Mouse (Mus musculus): ENCODE data around the gene Wdr83os.
"Not testable (repeated sequence)": the region's sequence is repeated elsewhere in the genome, so short reads cannot be mapped to it uniquely, and the experiment has no call there.

Gene Wdr83os

DNA sequence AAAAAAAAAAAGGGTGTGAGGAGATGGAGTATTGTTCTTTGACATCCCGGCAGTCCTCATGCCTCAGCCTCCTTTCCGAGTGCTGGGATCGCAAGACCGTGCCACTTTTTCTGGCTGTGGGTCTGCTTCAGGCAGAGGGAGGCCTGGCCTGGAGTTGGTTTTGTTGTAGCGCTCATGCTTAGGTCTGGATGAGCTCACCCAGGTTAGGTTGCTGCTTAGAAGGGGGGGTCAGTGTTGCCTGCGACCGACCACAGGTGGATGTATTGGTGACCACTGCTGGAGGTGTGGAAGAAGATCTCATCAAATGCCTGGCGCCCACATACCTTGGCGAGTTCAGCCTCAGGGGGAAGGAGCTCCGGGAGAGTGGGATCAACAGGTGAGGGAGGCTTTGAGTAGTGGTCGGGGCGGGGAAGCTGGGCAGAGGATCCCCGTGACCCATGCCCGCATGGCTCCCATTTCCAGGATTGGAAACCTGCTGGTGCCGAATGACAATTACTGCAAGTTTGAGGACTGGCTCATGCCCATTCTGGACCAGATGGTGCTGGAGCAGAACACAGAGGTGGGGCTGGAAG, 7.4 kb upstream of the Wdr83os start:
- no peak for DNase-seq

DNA sequence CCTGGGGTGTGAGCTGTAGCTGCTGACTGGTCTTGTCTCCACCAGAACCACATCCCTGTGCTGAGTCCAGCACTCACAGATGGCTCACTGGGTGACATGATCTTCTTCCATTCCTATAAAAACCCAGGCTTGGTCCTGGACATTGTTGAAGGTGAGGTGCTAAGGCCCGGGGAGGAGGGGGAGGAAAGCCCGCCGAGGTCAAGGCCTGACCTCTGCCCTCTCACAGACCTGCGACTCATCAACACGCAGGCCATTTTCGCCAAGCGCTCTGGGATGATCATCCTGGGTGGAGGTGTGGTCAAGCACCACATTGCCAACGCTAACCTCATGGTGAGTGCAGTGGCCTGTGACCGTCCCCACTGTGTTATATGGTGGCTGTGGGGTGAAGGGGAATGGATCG, 6.4 kb upstream of the Wdr83os start:
- no peak for DNase-seq

DNA sequence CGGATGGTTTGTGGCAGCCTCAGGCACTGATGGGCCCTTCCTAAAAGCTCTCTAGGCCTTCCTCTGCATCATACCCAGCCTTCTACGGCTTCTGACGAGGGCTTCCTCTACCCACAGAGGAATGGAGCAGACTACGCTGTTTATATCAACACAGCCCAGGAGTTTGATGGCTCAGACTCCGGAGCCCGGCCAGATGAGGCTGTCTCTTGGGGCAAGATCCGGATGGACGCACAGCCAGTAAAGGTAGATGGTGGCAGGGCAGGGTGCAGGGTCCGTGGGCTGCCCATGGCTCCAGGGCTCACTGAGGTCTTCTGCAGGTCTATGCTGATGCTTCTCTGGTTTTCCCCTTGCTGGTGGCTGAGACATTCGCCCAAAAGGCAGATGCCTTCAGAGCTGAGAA, 5.9 kb upstream of the Wdr83os start:
- no peak for DNase-seq

DNA sequence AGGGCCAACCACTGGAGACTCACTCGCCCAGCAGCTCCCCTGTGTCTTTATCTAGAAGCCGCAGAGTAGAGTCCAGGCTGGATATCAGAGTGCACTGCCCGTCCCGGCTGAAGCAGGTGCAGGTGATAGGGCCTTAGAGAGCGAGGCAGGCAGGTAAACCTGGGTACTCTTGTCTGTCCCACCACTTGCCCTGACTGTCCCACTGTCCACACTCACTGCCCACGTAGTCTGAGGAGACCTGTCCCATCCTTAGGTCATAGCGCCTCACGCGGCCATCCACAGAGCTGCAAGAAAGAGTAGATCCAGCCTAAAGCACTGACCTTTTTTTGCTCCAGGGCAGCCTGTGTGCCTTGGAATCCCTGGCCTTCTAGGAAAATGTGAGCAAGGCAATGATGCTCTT, 4.5 kb upstream of the Wdr83os start:
- DNase-seq, result peak; percentile 68

DNA sequence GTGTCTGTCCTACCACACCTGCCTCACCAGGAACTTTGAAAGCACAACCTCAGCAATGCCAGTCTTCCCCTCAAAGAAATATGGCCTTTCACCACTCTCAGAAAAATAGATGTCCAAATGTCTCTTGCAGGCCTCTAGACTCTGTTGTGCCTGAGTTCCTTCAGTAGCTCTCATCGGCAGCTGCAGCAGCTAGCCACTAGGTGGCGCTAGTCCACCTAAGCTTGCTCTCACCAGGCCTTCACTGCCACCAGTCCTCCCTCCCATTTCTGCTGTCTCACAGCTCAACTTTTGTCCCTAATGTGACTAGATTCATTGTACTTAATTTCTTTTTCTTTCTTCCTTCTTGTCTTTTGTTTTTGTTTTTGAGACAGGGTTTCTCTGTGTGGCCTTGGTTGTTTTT, 3.5 kb upstream of the Wdr83os start:
- DNase-seq, result peak; percentile 90

DNA sequence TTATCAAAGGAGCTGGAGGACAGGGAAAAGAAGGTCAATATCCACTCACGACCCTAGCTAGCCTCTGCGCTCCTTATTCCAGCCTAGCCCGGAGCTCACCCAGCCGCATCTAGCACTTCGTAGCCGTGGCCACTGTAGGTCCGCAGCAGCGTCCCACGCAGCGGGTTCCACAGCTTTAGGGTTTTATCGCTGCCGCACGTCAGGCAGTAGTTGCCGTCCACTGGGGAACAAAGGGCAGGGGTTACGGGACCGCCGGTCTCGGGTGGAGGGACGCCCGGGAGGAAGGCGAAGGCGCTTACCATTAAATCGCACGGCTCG, 367 bp upstream of the Wdr83os start:
- DNase-seq, result no peak

DNA sequence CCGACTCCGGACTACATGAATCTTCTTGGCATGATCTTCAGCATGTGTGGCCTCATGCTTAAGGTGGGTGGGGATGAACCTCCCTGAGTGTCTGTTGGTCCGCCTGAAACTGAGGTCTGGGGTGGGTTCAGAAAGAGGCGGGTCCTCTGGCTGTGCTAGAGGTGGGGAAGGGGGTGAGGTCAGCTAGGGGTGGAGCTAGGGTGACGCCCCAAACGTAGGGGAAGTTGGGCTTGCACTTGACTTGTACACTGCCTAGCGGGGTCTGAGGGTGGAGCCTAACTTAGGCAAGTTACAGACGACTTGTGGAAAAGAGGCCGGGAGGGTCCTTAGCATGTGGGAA, 646 bp downstream of the Wdr83os start, which contains the start of gene Wdr83:
Gene Wdr83, minus strand, starts transcription at position 91 of the 340 bp plus-strand sequence.
- peak; percentile 67 for DNase-seq

DNA sequence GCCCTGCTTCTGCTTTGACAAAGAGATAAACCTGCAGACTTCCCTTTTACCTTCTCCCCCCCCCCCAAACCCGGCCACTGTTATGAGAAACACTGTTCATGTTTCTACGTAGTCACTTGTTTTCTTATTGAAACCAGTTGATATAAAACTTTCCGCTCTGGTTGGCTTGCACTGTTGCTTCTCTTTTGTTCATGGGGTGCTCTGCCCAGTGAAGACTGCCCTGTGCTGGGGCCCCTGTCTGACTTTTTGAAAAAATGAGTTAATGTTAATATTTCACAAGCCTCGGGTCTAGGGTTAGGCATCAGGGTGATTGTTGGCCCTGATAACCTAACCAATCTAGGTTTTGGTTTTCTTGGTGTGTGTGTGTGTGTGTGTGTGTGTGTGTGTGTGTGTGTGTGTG, 1.6 kb downstream of the Wdr83os start:
- not testable (repeated sequence) for DNase-seq

DNA sequence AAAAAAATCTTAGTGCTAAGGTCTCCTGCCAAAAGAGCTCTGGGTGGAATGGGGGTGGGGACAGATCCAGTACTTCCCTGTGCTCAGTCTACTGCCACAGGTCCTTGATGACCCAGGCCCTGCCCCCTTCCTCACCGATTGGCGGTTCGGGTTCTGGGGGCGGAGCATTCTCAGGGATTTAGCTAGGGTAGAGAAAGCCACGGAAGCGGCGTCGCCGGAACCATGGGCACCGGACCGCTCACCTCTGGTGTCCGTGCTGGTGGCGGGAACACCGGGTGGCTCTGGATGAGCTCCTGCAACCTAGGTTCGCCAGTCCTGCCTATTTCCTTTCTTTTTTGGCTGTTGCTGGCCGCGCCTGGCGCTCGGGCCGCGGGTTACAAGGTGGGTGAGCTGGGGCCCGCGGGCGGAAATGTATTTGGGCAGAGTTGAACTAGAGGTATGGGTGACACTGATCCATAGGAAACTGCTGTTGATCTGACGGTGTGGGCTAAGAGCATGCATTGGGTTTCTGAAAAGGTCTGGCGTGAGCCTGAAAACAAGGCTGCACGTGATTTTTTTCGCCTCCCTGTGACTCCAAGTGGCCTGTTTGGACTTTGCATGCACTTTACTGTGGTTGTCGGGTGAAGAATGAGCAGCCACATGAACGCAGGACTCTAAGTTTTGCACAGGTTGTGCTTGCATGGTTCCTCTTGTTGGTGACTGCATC, 2.7 kb downstream of the Wdr83os start, which contains the start of gene Man2b1:
Gene Man2b1, plus strand, starts transcription at position 163 of the 706 bp plus-strand sequence.
- peak; percentile 98 for DNase-seq

DNA sequence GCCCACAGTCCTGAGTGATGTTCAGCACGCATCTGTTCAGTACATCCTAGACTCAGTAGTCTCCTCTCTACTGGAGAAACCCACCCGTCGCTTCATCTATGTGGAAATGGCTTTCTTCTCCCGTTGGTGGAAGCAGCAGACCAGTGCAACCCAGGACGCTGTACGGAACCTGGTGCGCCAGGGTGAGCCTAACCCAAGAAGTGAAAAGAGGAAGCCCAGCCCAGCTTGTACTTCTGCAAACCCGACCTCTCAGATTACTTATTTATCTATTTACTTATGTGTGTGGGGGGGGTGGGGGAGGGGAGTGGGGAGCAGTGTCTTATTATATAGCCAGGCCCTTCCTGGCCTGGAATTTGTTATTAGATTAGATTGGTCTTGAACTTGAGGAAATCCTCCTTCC, 4.1 kb downstream of the Wdr83os start:
- peak; percentile 62 for DNase-seq

DNA sequence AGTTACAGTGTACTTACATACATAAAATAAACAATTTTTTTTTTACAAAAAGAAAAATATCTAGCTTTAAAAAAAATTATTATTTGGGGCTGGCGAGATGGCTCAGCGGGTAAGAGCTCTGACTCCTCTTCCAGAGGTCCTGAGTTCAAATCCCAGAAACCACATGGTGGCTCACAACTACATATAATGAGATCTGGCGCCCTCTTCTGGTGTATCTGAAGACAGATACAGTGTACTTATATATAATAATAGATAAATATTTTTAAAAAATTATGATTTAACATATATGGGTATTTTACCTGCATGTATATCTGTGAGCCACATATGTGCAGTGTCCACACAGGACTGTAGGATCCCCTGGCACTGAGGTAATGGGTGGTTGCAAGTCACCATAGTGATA, 5.7 kb downstream of the Wdr83os start:
- peak; percentile 43 for DNase-seq

DNA sequence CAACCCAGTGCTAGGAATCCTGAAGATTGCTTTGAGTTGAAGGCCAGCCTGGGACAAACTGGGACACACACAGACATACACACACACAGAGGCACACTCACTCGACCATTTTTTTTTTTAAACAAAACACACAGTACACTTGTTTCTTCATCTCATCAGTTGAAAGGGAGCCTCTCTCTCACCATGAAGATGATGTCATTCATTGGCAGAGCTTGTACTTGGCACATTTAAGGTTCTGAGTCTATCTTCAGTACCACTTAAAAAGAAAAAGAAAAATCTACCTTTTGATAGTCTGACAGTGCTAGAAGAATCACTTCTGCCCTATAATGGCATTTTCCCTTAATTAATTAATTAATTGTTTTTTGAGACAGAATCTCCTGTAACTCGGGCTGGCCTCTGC, 8.2 kb downstream of the Wdr83os start:
- no peak for DNase-seq

DNA sequence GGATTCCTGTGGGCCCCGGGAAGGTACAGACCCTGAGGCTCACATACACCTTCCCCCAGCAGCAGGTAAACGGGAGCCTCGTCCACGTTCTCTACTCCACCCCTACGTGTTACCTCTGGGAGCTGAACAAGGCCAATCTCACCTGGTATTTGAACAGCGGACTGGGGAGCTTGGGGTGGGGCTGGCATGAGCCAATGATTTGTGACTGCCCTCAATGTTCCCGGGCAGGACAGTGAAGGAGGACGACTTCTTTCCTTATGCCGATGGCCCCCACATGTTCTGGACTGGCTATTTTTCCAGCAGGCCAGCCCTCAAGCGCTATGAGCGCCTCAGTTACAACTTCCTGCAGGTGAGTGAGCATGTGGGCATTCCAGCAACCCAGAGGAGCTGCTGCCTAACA, 10.3 kb downstream of the Wdr83os start:
- DNase-seq, result no peak

DNA sequence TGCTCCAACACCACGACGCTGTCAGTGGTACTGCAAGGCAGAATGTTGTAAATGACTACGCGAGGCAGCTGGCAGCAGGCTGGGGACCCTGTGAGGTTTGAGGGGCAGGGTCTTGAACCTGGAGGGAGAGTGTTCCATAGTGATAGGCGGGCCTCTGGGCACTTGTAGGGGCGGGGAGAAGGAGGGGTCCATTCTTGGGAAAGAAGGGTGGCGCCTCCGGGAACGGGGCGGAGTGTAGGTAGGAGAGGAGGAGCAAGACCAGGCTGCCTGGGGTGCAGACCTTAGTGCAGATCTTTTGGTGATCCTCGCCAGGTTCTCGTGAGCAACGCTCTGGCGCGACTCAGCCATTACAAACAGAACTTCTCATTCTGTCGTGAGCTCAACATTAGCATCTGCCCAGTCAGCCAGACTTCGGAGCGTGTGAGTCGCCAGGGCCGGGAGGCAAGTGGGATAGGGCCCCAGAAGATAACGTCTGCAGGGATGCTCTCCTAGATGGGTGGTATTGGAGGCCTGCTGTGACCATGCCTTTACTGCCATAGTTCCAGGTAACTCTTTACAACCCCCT, 11.1 kb downstream of the Wdr83os start:
- no peak for DNase-seq

DNA sequence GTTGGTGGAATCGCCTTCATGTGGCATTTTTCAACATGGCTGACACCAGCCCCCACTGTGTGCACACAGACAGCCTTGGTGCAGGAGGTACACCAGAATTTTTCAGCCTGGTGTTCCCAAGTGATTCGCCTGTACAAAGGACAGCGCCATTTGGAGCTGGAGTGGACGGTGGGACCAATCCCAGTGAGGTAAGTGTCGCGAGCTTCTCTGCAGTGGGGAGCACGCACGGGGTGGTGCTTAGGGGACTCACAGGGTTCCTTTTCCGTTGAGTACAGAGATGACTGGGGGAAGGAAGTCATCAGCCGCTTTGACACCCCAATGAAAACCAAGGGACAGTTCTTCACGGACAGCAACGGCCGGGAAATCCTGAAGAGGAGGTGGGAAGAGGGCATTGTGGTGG, 14.5 kb downstream of the Wdr83os start:
- no peak for DNase-seq

DNA sequence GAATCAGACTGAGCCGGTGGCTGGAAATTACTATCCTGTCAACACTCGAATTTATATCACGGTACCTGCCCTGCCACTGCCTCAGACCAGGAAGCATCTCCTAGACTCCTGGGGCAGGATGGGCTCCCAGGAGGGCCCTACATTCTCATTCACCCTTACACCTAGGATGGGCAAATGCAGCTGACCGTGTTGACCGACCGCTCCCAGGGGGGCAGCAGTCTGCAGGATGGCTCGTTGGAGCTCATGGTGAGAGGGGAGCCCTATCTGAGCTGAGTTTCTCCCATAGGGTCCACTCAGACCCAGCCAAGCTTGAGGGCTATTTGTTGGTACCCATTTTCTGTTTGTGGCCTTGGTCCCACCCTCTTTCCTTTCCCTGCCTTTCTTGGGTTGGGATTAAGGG, 15.0 kb downstream of the Wdr83os start:
- DNase-seq, result no peak

DNA sequence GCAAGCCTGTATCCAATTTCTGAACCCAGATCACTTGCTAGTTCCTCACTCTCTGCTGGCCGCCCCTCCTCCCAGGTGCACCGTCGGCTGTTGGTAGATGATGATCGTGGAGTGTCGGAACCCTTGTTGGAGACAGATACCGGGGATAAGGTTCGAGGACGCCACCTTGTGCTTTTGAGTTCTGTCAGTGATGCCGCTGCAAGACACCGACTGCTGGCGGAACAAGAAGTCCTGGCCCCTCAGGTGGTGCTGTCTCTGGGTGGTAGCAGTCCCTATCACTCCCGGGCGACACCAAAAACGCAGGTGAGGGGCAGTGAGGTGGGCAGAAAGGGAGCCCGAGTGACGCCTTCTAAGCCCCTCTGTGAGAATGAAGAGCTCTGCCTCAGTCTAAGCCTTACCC, 15.7 kb downstream of the Wdr83os start:
- no peak for DNase-seq

DNA sequence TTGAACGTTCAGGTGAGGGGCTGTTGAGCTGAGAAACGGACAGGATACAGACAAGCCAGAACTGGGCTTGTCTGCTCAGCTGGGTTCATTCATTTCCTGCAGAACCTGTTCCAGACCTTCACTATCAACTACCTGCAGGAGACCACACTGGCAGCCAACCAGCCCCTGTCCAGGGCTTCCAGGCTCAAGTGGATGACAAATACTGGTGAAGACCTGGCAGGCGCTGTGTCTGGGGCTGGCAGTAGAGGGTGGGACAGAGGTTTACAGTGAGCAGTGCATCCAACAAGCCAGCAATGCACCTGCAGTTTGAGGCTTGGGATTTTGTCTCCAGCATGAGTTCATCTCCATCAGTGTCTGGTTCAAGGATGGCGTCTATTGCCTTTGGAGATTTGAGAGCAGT, 16.3 kb downstream of the Wdr83os start:
- no peak for DNase-seq

DNA sequence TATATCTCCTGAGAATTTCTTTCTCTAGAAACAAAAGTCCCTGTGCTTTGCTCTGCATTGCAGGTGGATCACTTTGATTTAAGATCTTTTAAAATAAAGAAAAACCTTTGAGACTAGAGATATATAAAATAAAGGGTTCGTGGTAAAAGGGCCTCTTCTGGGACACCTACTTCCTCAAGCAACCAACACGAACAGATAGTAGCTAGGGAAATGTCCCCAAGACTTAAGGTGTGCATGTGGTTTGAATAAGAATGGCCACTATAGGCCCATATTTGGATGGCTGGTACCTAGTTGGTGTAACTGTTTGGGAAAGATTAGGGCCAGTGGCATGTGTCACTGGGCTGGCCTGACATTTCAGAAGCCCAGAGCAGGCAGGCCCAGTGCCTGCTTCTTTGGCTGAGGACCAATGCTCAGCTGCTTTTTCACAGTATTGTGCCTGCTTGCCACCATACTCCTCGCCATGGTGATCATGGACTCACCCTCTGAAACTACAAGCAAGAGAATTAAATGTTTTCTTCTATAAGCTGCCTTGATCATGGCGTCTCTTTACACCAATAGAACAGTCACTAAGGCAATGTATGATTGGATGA, 19.6 kb downstream of the Wdr83os start:
- DNase-seq, result no peak

DNA sequence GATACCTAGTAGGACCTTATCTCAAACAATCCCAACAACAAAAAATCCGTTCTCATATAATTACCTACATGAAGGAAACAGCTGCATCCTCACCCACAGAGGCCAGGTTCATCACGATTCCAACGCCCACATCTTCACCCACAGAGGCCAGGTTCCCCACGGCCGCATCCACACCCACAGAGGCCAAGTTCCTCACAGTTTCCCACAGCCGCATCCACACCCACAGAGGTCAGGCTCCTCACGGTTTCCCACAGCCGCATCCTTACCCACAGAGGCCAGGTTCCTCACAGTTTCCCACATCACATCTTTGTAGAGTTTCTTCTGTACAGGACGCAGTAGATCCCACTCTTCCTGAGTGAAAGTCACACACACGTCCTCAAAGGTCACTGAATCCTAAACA, 32.7 kb downstream of the Wdr83os start:
- DNase-seq, result no peak

DNA sequence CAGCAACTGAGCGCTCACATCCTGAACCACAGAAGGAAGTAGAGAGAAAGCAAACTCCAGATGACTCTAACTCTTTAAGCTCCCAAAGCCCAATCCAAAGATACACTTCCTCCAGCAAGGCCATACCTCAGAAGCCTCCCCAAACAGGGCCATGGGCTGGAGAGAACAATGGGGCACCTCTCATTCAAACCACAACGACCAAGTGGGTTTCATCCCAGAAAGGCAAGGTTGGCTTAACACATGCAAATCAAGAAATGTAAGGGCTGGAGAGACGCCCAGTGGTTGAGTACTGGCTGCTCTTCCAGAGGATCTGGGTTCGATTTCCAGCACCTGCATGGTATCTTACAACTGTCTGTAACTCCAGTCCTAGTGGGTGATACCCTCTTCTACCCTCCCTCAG, 35.0 kb downstream of the Wdr83os start:
- no peak for DNase-seq

DNA sequence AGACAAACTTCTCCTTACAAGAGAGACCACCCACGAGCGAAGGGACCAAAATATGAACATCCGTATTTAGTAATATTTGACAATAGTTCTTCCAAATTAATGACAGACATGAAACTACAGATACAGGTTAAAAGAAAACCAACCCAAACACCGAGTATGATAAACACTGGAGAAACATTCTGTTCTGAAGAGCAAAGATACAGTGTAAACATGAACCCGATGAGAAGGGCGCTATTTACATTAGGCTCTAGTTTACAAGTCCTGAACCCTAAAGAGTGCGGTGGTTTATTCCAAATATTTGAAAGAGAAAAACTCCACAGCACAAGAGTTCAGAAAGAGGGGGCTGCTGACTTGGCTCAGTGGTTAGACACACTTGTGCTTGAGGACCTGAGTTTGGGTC, 36.4 kb downstream of the Wdr83os start:
- no peak for DNase-seq

DNA sequence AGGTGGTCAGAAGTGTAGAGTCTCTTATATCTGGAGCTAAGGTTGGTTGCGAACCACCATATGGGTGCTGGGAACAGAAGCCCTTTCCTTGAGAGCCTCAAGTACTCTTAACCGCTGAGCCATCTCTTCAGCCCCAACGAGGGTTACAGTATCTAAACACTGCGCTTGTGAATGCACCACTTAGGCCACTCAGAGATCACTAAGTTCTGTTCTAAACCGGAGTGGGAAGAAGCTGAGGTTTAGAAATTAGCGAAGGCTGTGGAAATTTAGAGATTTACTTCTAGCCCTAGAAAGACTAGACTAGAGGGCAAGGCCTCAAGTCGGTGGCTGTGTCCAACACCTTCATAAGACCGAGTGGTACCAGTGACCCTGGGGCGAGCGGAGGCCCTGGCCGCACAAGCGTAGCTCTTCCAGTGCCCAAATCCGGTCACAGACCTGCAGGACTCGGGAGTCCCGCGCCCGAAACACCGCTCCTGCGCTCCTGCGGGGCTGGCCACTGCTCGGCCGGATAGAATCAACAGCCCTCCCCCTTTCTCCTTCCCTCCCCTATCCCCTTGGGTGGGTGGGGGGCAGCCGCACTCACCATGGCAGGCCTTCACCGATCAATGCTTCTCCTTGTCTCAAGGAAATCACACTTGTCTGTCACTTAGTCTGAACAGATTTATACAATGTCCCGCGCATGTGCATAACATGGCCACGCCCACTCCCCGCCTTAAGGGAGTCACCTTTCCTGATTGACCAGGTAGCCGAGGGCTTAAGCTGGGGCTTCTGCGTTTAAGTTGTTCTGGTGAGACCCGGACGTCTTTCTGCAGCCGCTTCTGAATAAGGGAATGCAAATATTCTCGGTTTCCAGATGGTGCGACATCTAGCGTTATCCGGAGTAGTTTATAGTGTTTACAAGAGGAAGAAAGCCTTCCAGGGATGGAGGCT, 38.8 kb downstream of the Wdr83os start:
- peak; percentile 95 for DNase-seq

Measured in lung, postnatal 36 days (tissue).